Mouse (Mus musculus): Measurements from ENCODE around the gene Diras1.

DNA sequence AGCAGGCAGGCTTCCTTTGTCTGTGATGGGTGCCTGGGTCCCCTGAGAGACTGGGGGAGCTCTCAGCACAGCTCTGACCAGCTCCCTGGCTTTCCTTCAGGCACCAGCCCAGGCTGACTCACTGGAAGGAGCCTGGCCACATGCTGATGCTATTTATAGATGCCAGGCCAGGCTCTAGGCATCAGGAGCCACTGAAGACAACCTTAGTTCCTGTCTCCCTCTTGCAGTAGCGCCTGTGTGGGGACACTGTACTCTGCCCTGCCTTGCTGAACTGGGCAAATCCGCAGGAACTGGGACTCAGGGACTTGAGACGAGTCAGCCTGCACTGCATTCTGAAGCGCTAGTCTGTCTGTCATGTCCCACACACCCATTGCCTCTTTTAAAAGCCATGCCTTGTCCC is 1.9 kb upstream of the Diras1 start:
- TF ChIP-seq POLR2A (IDR thresholded peaks at IDR 0.05; ENCODE audit: extremely low read depth, insufficient read depth, low read length) (no peak), CTCF (IDR thresholded peaks at IDR 0.05; ENCODE audit: extremely low read depth, insufficient read depth, low read length) (no peak)

Measured in cortical plate, adult 2 months (tissue).